9 mouse cellular contexts compared by ENCODE assay signal in the genomic region with DNA sequence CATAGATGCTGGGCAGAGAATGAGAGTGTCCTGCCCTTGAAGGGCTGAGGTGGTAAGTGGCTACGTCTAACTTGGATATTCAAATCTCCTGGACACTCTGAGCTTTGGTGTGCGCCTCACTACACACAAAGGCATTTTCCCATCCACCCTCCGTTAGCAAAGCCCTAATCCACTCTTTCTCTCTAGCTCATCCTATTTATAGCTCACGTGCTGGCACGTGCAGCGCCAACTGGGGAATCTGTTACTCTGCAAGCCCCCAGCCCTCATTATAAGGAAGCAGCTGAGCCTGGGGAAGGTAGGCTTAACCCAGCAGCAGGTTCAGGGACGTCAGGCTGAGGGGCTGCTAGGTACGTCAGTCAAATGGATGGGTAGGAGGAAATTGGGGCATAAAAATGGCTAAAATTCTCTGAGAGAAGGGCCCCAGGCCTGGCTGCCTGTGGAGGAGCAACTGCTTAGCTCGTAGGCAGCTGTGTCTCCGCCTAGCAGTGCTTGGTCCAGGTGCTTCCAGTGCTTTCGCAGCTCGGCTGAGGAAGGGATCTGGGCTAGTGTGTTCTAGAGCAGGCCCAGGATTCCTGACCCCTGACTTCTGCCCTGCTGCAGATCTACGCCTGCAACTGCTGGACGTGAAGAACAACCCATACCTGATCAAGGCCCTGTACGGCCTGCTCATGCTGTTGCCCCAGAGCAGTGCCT. TPM values are rescaled to one million over a fixed set of nuclear protein-coding genes. Genes with fewer than 3 reads are reported as not detected.
A peak's percentile ranks its signal among the peaks of the same experiment; 100 is the strongest.
DNase-seq lines count a peak whose midpoint lies in the region; ATAC-seq and TF ChIP-seq lines count a peak whose summit lies in the region.
"Had no signal": no experiment of that assay in that cellular context is flagged by ENCODE, and none has a peak within 500 bp of the region (broad histone marks: within the 10 kb centered on the region; RNA-seq: fewer than 3 reads in every experiment).

No protein-coding gene starts in this region.

- H3K9me3 ChIP-seq in kidney, postnatal 0 days (replicated peaks; ENCODE audit: low read length) = no peaks in the 10 kb centered on the region
- H3K9me3 ChIP-seq in embryonic facial prominence, embryonic 14.5 days (ENCODE audit: control insufficient read depth, low read length) = no peaks in the 10 kb centered on the region
- no peaks in the 10 kb centered on the region for H3K9me3 ChIP-seq in forebrain, embryonic 16.5 days (ENCODE audit: control insufficient read depth, low read length)
- H3K9me3 ChIP-seq in midbrain, embryonic 15.5 days = no peaks in the 10 kb centered on the region

- H3K27ac ChIP-seq in kidney, postnatal 0 days = peak overlapping the region; percentile 51; the same call in 1 of the 2 replicates
- peak overlapping the region; percentile 88 for H3K27ac ChIP-seq in embryonic facial prominence, embryonic 14.5 days (replicated peaks; ENCODE audit: low read depth, low read length)
- peak overlapping the region; percentile 76 for H3K27ac ChIP-seq in forebrain, embryonic 16.5 days (ENCODE audit: low read length)
- peak overlapping the region; percentile 70 for H3K27ac ChIP-seq in midbrain, embryonic 15.5 days

- ATAC-seq in kidney, postnatal 0 days (replicated peaks; ENCODE audit: low FRiP score, low read depth) = no peak
- ATAC-seq in embryonic facial prominence, embryonic 14.5 days (ENCODE audit: low read depth) = no peak
- ATAC-seq in forebrain, embryonic 16.5 days = peak; percentile 36
- ATAC-seq in midbrain, embryonic 15.5 days (replicated peaks) = no peak
- no peak for ATAC-seq in frontal cortex, adult (ENCODE audit: low TSS enrichment)

- no peak overlapping the region for H3K4me2 ChIP-seq in kidney, postnatal 0 days (ENCODE audit: low read length)
- H3K4me2 ChIP-seq in embryonic facial prominence, embryonic 14.5 days (ENCODE audit: low read depth, low read length) = no peak overlapping the region; the same call in 1 of the 2 replicates
- no peak overlapping the region for H3K4me2 ChIP-seq in forebrain, embryonic 16.5 days (ENCODE audit: low read length)
- no peak overlapping the region for H3K4me2 ChIP-seq in midbrain, embryonic 15.5 days

- H3K4me1 ChIP-seq in kidney, postnatal 0 days (replicated peaks; ENCODE audit: insufficient read depth, low read length) = peaks cover 47% of the 10 kb centered on the region
- H3K4me1 ChIP-seq in embryonic facial prominence, embryonic 14.5 days (ENCODE audit: control insufficient read depth, insufficient read depth, low read length) = peaks cover 55% of the 10 kb centered on the region
- H3K4me1 ChIP-seq in forebrain, embryonic 16.5 days (replicated peaks; ENCODE audit: control insufficient read depth, insufficient read depth, low read length) = peaks cover 50% of the 10 kb centered on the region
- H3K4me1 ChIP-seq in midbrain, embryonic 15.5 days = peaks cover 40% of the 10 kb centered on the region

- H3K4me3 ChIP-seq in kidney, postnatal 0 days (replicated peaks; ENCODE audit: low read depth, low read length) = no peak overlapping the region
- H3K4me3 ChIP-seq in embryonic facial prominence, embryonic 14.5 days (ENCODE audit: low read depth, low read length) = no peak overlapping the region
- H3K4me3 ChIP-seq in forebrain, embryonic 16.5 days (replicated peaks; ENCODE audit: low read length) = no peak overlapping the region
- H3K4me3 ChIP-seq in midbrain, embryonic 15.5 days = no peak overlapping the region

- no peaks in the 10 kb centered on the region for H3K27me3 ChIP-seq in kidney, postnatal 0 days (ENCODE audit: insufficient read depth, low read length)
- no peaks in the 10 kb centered on the region for H3K27me3 ChIP-seq in embryonic facial prominence, embryonic 14.5 days (replicated peaks; ENCODE audit: control insufficient read depth, insufficient read depth, low read length)
- no peaks in the 10 kb centered on the region for H3K27me3 ChIP-seq in forebrain, embryonic 16.5 days (replicated peaks; ENCODE audit: control insufficient read depth, insufficient read depth, low read length)
- H3K27me3 ChIP-seq in midbrain, embryonic 15.5 days (replicated peaks) = no peaks in the 10 kb centered on the region

- no peak overlapping the region for H3K9ac ChIP-seq in kidney, postnatal 0 days (ENCODE audit: low read depth, low read length)
- 0 out of 2 replicates have a peak overlapping the region, but pooled peaks have one; percentile 25 for H3K9ac ChIP-seq in embryonic facial prominence, embryonic 14.5 days (ENCODE audit: low read depth, low read length)
- H3K9ac ChIP-seq in forebrain, embryonic 16.5 days (replicated peaks; ENCODE audit: low read depth, low read length) = no peak overlapping the region
- no peak overlapping the region for H3K9ac ChIP-seq in midbrain, embryonic 15.5 days

- peaks cover 12% of the 10 kb centered on the region; the same call in 1 of the 2 replicates for H3K36me3 ChIP-seq in kidney, postnatal 0 days (ENCODE audit: insufficient read depth, low read length)
- H3K36me3 ChIP-seq in embryonic facial prominence, embryonic 14.5 days (ENCODE audit: control insufficient read depth, insufficient read depth, low read length) = peaks cover 19% of the 10 kb centered on the region; the same call in 1 of the 2 replicates
- 0 out of 2 replicates have a peak, but pooled peaks cover 4% of the 10 kb centered on the region for H3K36me3 ChIP-seq in forebrain, embryonic 16.5 days (ENCODE audit: control insufficient read depth, insufficient read depth)
- peaks cover 5% of the 10 kb centered on the region; the same call in 1 of the 2 replicates for H3K36me3 ChIP-seq in midbrain, embryonic 15.5 days (replicated peaks)

- no peak for DNase-seq in kidney, postnatal 0 days (ENCODE audit: low spot score)
- no peak for DNase-seq in kidney, adult 11 months
- peak; percentile 70 for DNase-seq in embryonic facial prominence, embryonic 14.5 days (ENCODE audit: low spot score)
- no peak for DNase-seq in embryo, embryonic 10 days (ENCODE audit: low spot score)
- DNase-seq: cerebellum, adult 9-10 months; gastrocnemius, postnatal 36 days had no signal

- TF ChIP-seq CTCF in kidney, postnatal 0 days (IDR thresholded peaks at IDR 0.05; ENCODE audit: low read depth) = no peak

- WGBS in kidney, postnatal 0 days = 81% methylated on average over 15 of the region's 15 CpGs
- WGBS in embryonic facial prominence, embryonic 14.5 days = 76% methylated on average over 14 of the region's 15 CpGs
- whole genome bisulfite sequencing in forebrain, embryonic 16.5 days = 60% methylated on average over 15 of the region's 15 CpGs
- 58% methylated on average over 15 of the region's 15 CpGs for WGBS in midbrain, embryonic 15.5 days

RNA-seq across cellular contexts. Expression of gene Mtss1l, which starts 6.3 kb away (rescaled TPM):
- polyA plus RNA-seq in kidney, postnatal 0 days (2015; fragmentation: Nextera tagmentation; extraction: Ambion mirVana) = 8.7 and 12.4 TPM in 2 replicates
- polyA plus RNA-seq in embryonic facial prominence, embryonic 14.5 days (2014; fragmentation: Nextera tagmentation; extraction: Ambion mirVana) = 13.5 and 13.8 TPM in 2 replicates
- 24.6 and 24.8 TPM in 2 replicates for polyA plus RNA-seq in forebrain, embryonic 16.5 days (2015; fragmentation: Nextera tagmentation; extraction: Ambion mirVana)
- polyA plus RNA-seq in midbrain, embryonic 15.5 days (2015; fragmentation: Nextera tagmentation; extraction: Ambion mirVana) = 45.7 and 50.0 TPM in 2 replicates
